Mouse (Mus musculus) T-cell, adult 2 months (primary cell): ENCODE measurements around the gene Irf9.

Experiments used
- DNase-seq: peaks from one replicate; pipeline ENCODE4 v3.0.0; 2022; ENCODE audit warnings: low spot score

Irf9 gene

DNA sequence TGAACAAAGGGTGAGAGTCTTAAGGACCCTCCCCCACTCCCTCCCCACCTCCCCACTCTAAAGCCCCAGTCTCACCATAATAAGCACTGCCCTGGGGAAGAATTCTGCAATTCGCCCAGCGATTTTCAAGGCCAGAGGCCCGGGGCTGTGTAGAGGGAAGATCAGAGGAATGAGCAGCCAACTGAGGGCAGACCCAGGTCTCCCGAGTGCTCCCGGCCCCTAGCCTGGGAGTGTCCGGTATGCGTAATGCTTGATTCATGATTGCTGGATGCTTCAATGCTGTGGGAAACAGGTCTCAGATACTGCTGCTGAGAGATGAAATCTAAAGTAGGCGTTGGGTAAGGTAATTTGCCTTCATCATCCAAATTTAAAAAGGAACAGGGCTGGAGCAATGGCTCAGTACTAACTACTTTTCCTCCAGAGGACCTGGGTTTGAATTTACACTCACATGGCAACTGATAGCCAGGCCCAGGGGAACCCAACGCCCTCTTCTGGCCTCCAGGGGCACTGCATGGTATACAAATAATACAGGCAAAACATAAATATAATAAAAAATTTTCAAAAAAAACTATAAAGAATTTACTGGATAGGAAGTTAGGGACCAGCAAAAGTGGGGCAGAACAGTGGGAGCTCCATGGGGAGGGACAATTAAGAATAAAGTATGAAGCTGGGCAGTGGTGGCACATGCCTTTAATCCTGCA lies 21.2 kb upstream of the Irf9 start:
- DNase-seq: peak; percentile 25

DNA sequence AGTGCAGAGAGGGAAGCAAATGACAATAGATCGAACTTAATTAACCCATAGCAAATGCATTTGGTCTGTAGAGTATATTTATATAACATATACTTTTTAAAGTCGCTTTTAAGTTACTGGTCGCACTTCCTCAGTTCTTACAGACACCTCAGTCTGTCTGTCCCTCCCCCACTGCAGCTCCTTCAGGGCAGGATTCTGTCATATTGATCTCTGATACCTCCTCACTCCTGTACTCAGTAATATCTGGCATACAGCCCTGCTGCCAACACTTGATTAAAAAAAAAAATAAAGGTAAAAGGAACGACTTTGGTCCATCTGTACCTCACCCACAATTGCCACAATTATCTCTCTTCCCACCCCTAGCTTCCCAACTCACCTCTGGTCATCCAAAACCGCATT lies 19.1 kb upstream of the Irf9 start:
- DNase-seq: no peak

DNA sequence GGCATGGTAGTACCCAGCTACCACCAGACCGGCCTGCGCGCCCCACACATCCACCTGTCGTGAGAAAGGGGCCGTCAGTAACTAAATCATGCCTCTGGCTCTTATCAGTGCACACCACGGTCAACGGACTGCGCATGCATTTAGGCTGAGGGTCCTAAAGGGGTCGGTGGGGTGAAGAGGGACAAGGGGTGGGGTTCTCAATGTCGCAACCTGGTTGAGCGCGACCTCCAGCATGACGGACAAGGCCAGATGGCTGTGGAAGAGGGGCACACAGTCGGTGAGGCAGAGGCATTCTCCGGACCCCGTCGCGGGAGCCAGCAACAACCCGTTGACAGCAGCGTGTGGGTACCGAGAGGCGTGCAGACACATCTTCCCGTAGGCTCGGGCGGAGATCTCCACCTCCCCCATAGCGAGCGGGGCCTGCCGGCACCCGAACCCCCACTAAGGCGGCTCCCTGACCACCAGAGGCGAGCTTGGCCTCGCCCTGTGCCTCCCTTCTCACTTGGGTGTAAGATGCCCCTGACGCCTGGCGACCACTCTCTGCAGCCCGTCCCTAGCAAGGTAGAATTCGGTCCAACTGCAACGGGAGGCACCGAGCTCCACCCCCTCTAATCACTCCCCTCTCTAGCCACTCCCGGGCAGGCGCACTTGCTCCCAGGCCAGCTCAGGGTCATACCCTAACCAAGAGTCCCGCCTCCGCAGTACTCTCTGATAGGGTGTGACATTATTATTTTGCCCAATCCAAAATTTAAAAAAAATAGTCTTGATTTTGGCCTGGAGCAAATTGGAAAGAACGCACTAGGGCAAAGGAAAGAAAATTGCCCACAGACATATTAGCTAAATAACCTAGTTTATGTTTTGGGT lies 18.4 kb upstream of the Irf9 start, which contains the start of gene Emc9:
Gene Emc9, minus strand, starts transcription at position 601 of the 864 bp plus-strand sequence.
- DNase-seq: peak; percentile 80

DNA sequence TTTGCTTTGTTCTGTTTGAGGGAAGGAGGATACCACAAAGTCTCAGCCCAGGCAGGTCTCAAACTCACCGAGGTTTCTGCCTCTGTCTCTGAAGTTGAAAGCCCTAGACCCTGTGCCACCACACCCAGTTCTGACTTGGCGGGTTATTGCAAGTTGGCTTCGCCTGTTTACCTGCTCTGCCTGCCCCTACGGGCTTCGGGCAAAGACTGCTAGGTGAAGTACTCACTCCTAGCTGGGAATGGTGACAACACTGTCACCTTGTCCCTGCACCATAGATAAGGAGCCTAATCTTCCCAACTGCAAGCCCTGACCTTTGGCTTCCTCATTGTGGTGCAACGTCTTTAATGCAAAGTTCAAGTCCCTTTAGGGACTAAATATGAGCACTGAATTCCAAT lies 17.8 kb upstream of the Irf9 start:
- peak; percentile 61 for DNase-seq

DNA sequence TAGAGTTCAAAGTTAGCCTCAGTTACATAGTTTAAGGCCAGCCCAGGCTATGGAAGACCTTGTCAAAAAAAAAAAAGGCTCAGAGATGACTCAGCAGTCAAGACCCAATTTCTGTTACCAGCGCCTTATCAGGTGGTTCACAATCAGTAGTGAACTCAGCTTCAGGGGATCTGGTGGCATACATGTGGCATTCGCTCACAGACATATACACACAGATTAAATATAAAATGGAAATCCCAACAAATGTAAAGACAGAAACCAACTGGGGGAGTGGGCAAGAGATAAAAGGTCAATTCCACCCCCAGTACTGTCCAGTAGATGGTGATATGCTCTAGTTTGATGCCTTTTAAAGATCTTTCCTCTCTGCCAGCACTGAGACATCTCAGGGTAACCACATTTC lies 17.2 kb upstream of the Irf9 start:
- DNase-seq: no peak

DNA sequence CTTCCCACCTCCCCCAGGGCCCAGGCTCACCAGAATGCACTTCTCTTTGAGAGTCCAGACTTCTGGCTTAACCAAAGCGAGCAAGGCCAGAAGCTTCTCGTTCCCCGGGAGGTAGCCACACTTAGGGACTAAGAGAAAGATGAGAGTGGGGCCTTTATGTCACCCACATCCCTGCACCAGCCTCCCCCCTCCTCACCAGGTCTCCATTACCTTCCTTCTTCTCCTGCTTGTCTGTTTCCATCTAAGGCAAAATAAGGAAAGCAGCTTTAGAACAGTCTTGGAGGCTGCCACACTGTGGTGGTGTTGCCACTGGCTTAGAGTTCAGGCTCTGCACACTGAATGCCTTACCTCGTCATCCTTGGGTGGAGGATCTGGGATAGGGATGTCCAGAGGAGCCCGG lies 14.1 kb upstream of the Irf9 start:
- no peak for DNase-seq

DNA sequence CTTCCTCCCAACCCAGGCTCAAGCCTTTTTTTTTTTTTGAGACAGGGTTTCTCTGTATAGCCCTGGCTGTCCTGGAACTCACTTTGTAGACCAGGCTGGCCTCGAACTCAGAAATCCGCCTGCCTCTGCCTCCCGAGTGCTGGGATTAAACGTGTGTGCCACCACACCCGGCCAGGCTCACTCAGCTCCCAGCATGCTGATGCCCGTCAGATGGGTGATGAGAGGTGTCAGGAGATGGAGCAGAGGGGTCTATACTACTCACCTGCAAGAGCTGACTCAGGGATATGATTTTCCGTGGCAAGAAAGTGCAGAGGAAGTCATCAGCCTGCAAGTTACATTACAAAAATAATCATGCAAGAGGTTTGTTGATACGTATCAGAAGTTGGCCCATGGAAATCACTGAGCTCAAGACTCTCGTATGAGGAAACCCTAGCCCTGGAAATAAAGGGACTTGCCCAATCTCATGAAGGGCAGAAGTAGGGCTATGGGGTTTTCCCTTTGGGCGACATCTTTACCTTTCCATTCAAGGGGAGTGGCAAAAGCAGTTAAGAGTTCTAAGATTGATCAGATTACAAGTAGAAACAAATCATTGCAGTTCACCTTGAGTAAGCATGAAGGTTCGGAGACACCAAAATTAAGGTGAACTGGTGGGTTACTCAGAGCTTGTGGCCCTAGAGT lies 13.5 kb upstream of the Irf9 start:
- DNase-seq: peak; percentile 47

DNA sequence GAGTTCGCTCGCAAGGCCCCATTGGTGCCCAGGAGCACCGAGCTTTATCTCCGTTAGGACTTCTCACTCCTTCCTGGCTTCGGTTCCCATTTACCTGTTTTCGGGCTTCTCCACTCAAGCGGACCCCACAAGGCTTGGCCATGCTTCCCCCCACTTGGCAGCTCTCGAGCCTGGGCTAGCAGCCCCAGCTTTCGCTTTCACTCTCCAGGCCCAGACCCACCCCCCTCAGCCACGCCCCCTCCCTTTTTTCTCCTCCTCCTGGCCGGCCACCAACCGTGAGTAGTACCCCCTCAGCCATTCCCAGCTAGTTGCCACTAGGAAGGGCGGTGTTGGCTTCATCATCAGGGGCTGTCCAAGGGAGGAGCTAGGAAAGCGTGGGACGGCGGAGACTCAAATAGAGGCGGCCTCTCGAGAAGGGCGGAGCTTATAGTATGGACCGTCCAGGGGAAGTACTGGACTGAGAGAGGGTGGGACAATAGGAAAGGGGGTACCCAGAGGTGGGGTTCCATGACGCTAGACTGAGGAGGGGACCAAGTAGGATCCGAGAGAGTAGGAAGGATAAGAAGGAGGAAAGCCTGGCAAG lies 12.5 kb upstream of the Irf9 start, which contains the start of gene Psme2:
Gene Psme2, minus strand, starts transcription at position 366 of the 583 bp plus-strand sequence.
- DNase-seq: peak; percentile 79

DNA sequence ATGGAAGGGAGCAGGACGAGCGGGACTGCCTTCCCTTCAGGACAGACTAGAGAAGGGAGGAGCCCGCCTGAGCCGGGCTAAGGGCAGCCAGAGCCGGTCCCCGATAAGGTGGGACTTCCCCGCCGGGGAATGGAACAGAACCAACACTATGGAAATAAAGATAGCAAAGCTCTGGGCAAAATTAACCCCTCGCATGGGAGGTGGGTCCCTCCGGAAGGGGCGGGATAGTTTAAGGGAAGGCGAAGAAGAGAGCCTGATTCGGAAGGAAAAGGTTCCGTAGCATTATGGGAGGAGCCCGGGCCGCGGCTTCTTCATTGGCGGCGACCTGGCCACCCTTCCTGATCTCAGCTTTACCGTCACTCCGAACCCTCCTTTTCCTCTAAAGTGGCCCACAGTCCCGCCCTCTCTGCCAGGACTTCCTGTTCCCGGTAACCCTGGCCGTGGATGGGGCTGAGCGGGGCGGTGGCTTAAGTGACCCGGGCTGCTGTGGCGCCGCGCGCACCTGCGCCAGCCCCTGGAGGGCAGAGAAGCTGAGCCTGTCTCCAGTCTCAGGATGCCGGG lies 12.0 kb upstream of the Irf9 start, which contains the start of gene Rnf31:
Gene Rnf31, plus strand, starts transcription at position 378 of the 561 bp plus-strand sequence.
- DNase-seq: peak; percentile 86

DNA sequence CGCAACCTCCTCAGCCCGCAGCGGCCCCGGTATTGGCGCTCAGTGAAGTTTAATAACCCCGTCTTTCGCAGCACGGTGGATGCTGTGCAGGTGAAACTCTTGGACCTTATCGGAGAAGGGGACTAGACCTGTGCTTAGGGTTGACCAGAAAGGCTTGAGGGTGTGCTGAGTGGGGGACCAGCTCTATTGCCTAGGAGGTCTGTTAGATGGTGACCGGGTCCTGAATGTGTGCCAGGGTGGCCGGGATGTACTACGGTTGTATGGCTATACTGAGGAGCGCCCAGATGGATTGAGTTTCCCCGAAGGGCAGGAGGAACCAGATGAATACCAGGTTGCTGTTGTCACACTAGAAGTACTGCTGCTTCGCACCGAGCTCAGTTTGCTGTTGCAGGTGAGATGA lies 11.1 kb upstream of the Irf9 start:
- no peak for DNase-seq

DNA sequence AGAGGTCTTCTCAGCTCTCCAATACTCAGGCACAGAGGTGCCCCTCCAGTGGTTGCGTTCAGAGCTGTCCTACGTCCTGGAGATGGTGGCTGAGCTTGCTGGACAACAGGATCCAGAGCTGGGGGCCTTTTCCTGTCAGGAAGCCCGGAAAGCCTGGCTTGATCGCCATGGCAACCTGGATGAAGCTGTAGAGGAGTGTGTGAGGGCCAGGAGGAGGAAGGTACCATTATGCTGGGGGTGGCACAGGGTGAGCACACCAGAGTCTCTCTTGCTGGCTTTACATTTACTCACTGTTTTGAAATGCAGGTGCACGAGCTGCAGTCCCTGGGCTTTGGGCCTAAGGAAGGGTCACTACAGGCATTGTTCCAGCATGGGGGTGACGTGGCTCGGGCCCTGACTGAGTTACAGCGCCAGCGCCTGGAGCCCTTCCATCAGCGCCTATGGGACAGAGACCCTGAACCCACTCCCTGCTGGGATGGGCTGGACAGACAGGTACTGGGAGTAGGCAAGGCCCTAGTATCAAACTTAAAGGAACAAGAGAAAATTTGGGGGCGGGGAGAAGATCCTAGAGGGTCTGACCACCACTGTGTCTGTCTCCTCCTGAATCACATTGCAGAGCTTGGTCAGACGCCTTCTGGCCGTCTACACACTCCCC lies 7.2 kb upstream of the Irf9 start:
- no peak for DNase-seq

DNA sequence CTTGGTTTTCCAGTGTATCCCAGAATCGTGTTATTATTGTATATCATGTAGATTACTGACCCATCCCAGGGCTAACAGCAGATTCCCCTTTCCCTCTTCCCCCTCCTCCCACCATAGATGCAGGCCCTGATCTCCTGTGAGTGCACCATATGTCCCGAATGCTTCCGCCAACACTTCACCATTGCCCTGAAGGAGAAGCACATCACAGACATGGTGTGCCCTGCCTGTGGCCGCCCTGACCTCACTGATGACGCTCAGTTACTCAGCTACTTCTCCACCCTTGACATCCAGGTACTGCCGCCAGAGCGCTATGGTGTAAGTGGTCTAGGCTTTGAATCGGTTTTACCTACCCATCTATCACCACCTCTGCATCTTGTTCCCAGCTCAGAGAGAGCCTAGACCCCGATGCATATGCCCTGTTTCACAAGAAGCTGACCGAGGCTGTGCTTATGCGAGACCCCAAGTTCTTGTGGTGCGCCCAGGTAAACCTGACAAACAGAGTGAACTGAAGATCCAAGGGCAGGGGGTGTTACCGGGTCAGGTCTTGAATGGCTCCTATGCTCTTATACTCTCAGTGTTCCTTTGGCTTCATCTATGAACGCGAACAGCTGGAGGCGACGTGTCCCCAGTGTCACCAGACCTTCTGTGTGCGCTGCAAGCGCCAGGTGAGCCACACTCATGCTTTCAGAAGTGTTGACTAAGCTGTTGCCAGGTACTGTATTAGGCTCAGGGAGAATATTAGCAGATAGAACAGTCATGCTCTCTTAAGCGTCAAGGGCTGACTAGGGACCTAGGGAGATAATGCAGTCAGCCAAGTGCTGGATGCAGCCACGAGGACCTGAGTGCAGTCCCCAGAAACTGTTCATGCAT lies 4.6 kb upstream of the Irf9 start:
- no peak for DNase-seq

DNA sequence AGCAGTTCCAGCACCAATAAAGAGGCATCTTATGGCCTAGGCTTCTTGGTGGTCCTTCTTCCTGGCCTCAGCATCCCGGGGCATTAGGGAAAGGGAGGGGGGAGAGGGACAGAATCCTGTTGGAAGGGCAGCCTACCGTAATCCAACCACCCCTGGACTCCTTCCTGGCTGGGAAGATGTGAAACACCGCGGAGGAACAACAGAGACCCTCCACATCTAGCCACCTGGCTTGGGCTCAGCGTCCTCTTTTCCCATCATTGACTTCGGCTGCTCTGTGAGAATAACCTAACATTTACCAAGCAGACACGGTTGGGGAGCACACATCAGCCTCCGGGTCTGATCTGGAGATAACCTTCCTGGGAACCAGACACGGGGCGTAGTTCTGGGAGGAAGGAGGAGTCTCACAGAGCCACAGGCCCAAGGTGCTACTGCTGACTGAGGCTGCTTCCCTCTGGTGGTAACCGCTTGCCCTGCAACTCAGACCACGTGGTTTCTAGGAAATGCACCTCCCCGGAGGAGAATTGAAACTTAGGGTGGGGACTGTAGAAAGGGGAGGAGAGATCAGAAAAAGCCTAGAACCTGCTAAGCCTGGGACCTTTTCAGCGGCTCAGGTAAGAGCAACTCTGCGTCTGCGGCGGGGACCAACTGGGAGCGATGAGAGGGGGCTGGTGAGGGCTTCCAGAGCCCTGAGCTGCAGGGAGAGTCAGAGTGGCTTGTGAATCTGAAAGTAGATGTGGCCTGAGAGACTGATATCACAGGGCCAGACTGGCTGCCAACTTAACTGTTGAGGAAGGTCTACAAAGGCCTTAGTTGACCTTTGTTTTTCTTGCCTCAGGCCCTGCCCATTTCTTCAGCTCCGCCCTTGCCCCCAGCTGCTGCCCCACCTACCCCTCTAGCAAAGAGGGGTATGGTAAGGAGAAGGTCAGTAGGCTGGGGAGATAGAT lies 534 bp downstream of the Irf9 start:
- peak; percentile 97 for DNase-seq

DNA sequence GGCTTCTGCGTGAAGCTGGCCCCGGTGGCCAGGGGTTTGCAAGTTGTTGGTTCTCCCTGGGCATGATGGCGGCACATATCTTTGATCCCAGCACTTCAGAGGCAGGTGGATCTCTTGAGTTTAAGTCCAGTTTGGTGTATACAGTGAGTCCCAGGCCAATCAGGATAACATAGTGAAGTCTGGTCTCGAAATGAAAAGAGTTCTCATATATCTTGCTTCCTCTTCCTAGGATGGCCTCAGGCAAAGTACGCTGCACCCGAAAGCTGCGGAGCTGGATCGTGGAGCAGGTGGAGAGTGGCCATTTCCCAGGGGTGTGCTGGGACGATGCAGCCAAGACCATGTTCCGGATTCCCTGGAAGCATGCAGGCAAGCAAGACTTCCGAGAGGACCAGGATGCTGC lies 1.5 kb downstream of the Irf9 start:
- no peak for DNase-seq

DNA sequence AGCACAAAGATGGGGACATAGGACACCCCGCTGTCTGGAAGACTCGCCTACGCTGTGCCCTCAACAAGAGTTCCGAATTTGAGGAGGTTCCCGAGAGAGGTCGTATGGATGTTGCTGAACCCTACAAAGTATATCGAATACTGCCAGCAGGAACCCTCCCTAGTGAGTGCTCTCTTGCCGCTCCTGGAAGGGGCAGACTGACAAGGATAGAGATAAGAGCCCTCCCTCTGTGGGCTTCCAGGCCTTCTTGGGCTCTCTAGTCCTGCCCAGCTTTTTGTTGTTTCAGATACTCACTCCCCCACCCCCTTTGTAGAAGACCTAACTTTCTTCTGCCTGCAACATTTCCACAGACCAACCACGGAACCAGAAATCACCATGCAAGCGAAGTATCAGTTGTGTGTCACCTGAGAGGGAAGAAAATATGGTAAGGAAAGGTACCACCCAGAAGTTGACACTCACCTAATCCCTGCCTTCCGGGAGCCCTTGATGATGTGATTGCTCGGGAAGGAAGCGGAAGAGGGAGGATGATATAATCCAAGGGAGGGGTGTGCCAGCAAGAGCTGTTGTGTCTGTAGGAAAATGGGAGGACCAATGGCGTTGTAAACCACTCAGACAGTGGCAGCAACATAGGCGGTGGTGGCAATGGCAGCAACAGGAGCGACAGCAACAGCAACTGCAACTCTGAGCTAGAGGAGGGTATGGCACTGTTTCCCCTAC lies 2.5 kb downstream of the Irf9 start:
- no peak for DNase-seq

DNA sequence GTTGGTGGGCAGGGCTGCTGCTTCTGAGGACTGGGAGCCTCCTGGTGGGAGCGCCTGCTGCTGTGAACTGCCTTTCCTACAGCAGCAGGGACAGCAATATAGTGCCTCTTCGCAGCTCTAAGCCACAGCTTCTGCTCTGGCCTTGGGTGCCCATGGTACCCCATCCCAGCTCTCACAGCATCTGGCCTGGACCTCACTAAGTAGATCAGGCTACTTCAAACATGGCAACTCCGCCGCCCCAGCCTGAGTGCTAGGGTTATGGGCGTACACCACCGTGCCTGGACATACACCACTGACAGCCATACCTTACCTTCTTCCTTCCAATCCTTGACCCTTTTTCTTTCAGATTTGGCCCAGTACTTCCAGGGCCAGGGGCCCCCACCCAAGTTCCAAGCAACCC lies 5.0 kb downstream of the Irf9 start:
- DNase-seq: no peak

DNA sequence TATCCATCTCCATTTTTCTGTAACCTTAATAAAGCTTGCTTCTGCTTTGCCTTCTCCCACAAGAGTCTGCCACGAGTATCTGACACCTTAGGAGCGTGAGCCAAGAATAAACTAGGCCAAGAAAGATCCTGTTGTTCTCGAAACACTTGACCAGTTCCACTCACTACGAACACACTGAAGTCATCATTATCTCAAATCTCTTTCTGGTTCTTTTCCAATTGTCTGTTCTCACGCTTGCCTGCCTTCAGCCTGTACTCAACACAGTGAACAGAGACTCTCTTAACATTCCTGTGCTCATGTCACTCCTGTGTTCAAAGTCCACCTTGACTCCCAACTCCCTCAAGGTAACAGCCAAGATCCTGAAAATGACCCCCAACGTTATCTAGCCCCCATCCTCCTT lies 10.0 kb downstream of the Irf9 start:
- no peak for DNase-seq

DNA sequence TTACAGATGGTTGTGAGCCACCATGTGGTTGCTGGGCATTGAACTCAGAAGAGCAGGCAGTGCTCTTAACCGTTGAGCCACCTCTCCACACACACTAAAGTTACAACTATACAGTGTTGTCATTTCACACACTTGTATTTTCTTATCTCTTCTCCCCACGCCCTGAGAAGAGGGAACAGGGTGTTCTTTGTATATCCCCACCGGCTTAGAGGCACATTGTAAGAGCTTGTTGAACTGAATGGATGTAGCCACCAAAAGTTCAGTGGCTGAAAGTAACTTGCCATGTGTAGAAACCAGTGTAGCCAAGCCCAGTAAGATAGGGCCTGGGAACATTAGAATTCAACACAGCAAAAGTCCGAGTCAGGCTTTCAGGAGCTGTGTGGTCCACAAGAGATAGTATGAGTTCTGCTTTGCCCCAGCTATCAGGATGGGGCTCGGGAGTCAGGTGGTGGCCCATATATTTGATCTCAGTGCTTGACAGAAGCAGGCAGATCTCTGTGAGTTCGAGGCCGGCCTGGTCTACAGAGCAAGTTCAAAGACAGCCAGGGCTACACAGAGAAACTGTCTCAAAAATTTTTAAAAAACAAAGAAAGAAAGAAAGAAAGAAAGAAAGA lies 11.3 kb downstream of the Irf9 start:
- DNase-seq: no peak
